Mouse (Mus musculus): Measurements from ENCODE around the gene Kyat1.
"Not testable (repeated sequence)": the region's sequence is repeated elsewhere in the genome, so short reads cannot be mapped to it uniquely, and the experiment has no call there.

The Kyat1 gene

DNA sequence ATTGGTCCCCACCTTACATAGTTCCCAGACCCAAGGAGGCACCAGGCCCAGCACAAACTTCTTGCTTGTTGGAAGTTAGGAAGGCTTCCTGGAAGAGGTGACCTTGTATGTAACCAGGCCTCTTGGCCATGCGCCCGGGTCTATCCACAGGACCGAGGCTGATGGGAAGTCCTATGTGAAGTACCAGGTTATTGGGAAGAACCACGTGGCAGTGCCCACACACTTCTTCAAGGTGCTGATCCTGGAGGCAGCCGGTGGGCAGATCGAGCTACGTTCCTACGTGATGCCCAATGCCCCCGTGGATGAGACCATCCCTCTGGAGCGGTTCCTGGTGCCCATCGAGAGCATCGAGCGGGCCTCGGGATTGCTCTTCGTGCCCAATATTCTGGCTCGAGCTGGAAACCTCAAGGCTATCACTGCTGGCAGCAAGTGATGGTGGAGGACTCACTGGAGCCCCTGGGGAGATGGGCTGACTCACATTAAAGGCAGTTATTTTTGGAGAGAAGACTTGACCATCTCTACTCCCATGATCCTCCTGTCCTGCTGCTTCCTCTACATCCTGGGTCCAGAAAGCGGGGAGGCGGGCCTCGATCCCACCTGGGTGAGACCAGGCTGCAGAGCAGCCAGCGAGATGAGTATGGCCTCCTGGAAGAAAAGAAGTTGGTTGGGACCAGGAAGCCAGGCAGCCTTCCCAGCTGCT, 32.0 kb downstream of the Kyat1 start:
- DNase-seq (ENCODE audit: low spot score in 2 of 2), result no peak

DNA sequence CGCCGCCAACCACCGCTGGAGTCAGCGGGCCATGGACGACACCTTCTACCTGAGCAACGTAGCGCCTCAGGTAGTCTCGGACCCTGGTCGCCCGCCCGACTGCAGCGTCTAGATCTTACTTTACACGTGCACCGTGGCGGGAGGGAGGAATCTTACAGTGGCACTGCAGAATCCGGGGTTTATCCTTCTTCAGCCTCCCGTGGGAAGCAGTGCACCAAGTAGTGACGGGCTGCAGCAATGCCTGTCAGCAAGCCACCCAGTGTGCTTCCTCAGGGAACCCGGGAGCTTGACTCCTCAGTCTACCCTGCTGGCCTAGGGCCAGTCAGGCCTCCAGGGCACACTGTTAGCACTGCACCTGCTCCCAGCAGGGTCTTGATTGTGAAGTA, 33.7 kb downstream of the Kyat1 start:
- DNase-seq (ENCODE audit: low spot score in 2 of 2), result no peak

DNA sequence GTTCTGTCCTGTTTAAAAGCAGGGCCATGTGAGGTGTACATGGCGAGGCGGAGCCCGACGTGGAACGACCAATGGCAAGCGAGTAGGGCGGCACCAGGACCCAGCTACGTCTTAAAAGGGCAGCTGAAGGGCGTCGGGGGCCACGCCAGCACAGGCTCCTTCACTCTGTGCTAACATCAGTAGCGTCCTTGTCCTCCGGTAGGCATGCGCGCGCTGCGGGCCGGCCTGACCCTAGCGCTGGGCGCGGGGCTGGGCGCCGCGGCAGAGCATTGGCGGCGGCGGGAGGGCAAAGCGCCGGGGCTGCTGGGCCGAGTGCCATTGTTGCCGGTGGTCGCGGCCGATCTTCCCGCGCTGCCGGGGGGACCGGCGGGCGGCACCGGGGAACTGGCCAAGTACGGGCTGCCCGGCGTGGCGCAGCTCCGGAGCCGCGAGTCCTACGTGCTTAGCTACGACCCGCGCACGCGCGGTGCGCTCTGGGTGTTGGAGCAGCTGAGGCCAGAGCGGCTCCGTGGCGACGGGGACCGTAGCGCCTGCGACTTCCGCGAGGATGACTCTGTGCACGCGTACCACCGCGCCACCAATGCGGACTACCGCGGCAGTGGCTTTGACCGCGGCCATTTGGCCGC, 34.2 kb downstream of the Kyat1 start, which contains the start of gene Endog:
TSS of gene Endog (plus strand) at position 123 of the 626 bp plus-strand sequence.
- DNase-seq (ENCODE audit: low spot score in 2 of 2), result peak; percentile 67 to 76

DNA sequence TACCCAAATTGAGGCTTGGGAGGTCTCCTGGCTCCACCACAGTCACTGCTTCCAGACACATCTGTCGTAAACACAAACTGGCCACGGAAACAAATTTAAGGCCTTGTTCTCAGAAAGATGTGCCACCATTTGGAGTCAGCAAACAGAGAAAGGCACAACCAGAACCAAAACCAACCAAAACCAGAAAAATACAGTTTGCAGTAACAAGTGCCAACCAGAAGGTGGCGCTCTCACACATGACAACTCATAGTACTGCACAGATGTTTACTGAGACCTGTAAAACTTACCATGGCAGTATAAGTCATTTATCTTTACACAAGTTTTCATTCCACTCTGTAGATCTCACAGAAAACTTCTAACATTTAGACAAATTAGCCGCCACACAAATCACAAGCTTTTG, 39.0 kb downstream of the Kyat1 start:
- no peak for DNase-seq (ENCODE audit: low spot score in 2 of 2)

DNA sequence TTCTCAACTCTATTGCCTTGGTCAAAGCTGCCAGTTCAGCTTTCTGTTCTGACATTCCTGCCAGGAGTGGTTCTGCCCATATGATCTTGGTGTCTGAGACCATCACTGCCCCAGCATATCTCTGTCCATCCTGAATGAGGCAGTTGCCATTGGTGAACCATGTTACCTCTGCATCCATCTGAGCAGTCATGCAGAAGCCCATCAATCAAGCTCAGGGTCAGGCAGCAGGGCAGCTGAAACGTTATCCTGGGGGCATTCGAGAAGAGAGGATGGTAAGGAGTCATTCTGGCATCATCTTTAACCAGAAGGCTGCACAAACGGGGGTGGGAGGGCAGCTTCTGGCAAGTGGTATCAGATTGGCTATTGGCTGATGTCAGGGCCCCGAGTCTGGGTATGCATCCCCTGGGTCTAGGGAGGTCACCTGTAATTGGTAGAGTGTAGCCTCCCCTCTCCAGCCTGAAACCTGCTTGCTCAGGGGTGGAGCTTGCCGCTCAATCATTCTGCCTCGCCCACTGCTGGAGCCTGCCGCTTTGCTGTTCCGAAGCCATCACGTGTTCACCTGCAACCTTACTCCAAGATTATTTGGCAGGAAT, 41.2 kb downstream of the Kyat1 start:
- DNase-seq (ENCODE audit: low spot score in 2 of 2), result no peak

DNA sequence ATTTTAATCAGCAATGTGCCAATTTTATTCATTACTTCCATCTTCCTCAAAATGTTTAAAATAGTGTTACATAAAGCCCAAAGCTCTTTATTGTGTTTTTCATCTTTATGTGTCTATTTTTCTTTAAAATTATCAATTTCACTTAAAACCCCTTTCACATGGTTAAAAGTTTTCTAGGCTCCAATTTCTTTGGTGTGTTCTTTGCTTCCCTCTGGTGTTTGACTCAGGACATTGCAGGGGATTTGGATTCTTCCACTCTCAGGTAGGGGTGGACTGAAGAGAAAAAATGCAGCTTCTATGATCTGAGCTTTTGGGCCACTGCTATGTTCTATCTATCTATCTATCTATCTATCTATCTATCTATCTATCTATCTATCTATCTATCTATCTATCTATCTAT, 43.8 kb downstream of the Kyat1 start:
- DNase-seq (ENCODE audit: low spot score in 2 of 2), result peak in 1 of 2 experiments; percentile 55

DNA sequence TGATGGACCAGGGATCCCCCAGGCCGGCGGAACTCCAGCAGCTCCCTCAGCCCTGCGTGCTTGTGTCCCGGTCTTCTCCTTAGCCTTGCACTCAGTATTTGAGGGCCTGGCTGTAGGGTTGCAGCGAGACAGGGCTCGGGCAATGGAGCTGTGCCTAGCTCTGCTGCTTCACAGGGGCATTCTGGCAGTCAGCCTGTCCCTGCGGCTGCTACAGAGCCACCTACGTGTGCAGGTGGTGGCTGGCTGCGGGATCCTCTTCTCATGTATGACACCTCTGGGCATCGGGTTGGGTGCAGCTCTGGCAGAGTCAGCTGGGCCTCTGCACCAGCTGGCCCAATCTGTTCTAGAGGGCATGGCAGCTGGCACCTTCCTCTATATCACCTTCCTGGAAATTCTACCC, 45.8 kb downstream of the Kyat1 start:
- not testable (repeated sequence) for DNase-seq (ENCODE audit: low spot score in 2 of 2)

DNA sequence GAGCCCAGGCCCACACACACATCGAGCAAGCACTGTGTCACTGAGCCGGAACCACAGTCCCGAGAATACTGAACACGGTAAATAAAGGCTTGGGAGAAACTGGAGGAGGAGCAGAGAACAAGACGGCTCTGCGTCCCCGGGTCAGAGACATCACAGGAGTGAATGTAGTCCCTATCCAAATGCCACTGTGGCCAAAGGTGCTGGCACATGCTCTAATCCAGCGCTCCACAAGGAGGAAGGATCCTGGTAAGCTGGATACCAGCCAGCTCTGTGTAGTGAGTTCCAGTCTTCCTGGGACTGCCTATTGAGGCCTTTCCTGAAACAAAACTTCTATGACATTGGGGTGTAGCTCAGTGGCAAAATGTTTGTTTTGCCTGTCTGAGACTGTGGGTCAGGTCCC, 53.0 kb downstream of the Kyat1 start:
- DNase-seq (ENCODE audit: low spot score in 2 of 2), result no peak

DNA sequence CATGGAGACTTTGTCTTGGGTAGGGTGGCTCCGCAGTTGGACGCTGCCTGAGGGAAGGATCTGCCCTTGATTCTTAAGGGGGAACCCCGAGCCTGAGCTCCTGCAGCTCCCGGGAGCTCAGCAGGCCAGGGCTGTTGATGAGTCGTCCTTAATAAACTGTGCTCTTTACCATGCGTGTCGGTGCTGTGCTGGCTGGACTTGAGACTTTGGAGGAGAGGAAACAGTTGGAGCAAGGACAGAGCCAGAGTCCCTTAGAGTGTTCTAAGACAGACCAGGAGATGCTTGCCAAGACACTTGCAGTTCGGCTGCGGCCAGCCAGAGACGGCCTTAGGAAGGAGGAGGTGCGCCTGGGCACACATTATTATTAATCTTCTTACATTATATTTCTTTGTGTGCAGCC, 53.8 kb downstream of the Kyat1 start:
- DNase-seq (ENCODE audit: low spot score in 2 of 2), result no peak

DNA sequence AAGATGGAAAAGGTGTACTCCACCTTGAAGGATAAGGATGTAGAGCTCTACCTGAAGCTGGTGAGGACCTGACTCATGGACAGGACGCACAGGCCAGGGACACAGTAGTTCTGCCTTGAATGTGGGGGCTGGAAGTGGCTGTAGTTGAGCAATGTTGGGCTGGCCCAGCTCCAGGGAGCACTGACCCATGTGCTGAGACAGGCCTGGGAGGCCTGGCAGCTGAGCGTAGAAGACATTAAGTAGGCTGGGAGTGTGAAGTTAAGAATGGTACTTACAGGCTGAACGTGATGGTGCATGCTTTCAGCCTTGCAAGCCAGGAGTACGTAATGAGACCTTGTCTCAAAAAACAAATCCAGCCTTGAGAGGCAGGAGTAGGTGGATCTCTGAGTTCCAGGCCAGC, 58.2 kb downstream of the Kyat1 start:
- DNase-seq (ENCODE audit: low spot score in 2 of 2), result no peak

DNA sequence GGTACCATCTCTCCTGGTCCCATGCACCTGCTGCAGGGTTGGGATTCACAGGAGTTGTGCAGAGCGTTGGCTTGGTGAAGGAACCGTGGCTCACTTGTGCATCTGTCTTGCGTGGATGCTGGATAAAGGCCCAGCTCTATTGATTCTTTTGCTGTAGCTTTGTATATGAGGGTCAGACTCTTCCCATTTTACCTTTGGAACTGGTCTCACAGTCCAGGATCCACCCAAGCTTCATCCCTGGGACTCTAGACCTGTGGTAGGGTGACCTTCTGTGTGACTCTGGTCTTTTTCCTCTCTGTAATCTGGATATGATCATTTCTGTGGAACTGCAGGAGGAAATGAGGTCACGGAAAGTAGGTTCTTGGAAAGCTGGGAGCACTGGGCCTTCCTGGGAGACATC, 61.2 kb downstream of the Kyat1 start:
- DNase-seq (ENCODE audit: low spot score in 2 of 2), result no peak

DNA sequence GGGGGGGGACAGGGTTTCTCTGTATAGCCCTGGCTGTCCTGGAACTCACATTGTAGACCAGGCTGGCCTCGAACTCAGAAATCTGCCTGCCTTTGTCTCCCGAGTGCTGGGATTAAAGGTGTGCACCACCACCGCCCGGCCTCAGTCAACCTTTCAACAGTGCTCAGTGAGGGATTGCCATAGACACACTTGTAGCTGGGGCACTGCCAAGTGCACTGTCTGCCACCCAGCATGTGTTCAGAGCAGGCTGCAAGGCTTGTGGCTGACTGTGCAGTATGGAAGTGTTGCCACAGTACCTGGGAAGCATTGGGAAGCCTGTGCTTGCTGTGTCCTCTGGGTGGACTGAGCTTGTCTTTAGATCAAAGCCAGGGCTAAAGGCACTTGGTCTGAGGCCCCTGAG, 65.6 kb downstream of the Kyat1 start:
- not testable (repeated sequence) for DNase-seq (ENCODE audit: low spot score in 2 of 2)

DNA sequence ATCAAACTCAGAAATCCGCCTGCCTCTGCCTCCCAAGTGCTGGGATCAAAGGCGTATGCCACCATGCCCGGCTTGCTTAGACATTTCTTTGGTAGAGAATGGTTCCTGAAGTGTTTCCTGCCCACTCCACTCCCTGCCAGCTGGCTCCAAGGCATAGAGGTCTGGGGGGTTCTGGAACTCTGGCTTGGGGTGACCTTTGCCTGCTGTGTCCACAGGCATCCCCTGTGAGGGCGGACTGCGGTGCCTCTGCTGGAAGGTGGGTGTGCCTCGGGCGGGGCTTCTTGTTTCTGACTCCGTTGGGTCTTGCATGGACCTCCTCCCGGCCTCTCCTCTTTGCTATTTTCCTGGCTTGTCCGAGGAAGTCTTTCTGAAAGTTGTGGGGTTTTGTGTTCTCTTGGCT, 69.2 kb downstream of the Kyat1 start:
- DNase-seq (ENCODE audit: low spot score in 2 of 2), result no peak

Data from thymus, postnatal 10 days (tissue).